Mouse (Mus musculus) lung, postnatal 0 days (tissue): ENCODE data around the gene Tomm20.

ENCODE experiments used
- CTCF ChIP-seq: IDR thresholded peaks from 2 replicates; pipeline ENCODE4 v1.5.1; 2016; ENCODE audit warnings: antibody characterized with exemption, mild to moderate bottlenecking
- EP300 ChIP-seq: IDR thresholded peaks from 2 replicates; pipeline ENCODE4 v1.6.1; 2016; ENCODE audit warnings: antibody characterized with exemption, mild to moderate bottlenecking, control low read depth

- no peak for TF ChIP-seq EP300
- no peak for TF ChIP-seq CTCF
Observed at GRCm38 (mm10) chr8:126901049-126901448, 44.6 kb downstream of the Tomm20 start.
